Mouse (Mus musculus): ENCODE measurements around the gene Rab9.
"Not testable (repeated sequence)": the region's sequence is repeated elsewhere in the genome, so short reads cannot be mapped to it uniquely, and the experiment has no call there.

Rab9 gene

GRCm38 (mm10) chrX:166479365-166479983 lies at the start of gene Rab9:
Rab9 (minus strand) TSS chrX:166479867.
- peak; percentile 92 for DNase-seq

DNA sequence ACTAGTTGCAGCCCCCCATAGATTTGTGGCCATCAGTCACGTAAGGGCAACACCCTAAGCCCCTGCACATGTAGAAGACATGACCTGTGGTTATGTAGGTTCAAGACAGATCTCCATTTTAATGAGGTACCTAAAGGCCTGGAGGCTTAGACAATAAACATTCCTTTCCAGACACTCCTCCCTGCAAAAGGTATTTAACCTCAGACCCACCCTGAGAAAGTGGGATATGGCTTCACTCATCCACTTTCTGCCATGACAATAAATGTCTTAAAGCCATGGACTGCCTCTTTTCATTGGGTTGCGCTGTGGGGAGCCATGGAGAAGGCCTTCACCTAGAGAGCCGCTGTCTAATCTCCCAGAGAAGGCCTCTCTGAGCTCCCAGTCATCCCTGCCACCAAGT lies 48.5 kb upstream of the Rab9 start:
- no peak for DNase-seq

- no peak for DNase-seq
These were observed 46.1 kb upstream of the Rab9 start for GRCm38 (mm10) chrX:166525637-166526315.

DNA sequence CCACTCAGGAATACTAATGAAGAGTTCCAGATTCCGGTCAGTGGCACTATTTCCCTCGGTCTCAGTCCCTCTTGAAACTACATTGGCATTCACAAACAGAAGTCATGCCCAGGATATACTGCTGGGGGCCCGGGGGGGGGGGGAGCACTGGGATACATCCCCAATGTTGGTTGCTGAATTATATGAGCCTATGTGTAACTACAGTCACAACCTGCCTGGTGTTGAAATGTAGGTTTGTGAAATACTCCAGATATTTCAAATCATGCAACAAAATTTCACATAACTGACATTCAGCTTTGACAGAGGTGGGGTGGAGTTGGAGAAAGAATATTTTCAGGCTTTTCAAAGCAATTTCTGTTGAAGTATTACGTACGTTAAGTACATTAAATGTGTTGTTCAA lies 41.1 kb upstream of the Rab9 start:
- no peak for DNase-seq

GRCm38 (mm10) chrX:166518345-166518744 lies 38.7 kb upstream of the Rab9 start, which contains the start of gene Tceanc:
Tceanc (minus strand) TSS chrX:166518567.
- DNase-seq = no peak

GRCm38 (mm10) chrX:166516631-166517030 lies 37.0 kb upstream of the Rab9 start:
- DNase-seq = no peak

DNA sequence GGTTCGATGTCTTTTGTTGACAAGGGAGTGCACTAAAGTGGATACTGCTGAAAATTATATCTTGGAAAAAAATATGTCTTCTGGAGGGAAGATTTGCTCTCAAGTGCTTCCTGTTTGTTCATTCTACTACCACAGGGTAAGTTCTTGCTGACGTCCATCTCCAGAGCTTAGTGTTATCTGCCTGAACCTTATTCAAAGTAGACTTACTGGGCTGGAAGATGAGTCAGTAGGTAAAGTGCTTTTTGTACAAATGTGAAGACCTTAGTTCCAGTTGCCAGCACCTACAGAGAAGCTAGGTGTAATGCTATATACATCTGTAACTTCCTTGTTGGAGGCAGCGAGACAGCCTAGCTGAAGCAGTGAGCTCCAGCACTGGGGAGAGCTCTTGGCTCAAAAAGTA lies 36.3 kb upstream of the Rab9 start:
- DNase-seq = no peak

DNA sequence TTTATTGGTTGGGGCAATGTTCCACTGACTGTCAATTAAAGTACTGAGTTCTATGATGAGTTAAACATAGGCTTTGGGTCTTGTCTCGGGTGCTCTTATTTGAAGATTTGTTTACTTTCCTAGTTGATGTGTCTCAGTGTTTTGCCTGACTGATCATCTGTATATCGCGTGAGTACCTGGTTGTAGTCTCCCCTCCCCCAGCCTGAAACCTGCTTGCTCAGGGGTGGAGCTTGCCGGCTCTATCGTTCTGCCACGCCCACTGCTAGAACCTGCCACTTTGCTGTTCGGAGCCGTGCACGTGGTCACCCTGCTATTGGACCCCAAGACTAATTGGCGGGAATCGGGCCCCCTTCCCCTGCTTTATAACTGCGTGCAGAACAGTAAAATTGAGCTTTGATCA lies 34.4 kb upstream of the Rab9 start:
- not testable (repeated sequence) for DNase-seq

GRCm38 (mm10) chrX:166512071-166512470 lies 32.4 kb upstream of the Rab9 start:
- peak; percentile 37 for DNase-seq

- no peak for DNase-seq
These were observed 31.4 kb upstream of the Rab9 start for GRCm38 (mm10) chrX:166511107-166511506.

DNA sequence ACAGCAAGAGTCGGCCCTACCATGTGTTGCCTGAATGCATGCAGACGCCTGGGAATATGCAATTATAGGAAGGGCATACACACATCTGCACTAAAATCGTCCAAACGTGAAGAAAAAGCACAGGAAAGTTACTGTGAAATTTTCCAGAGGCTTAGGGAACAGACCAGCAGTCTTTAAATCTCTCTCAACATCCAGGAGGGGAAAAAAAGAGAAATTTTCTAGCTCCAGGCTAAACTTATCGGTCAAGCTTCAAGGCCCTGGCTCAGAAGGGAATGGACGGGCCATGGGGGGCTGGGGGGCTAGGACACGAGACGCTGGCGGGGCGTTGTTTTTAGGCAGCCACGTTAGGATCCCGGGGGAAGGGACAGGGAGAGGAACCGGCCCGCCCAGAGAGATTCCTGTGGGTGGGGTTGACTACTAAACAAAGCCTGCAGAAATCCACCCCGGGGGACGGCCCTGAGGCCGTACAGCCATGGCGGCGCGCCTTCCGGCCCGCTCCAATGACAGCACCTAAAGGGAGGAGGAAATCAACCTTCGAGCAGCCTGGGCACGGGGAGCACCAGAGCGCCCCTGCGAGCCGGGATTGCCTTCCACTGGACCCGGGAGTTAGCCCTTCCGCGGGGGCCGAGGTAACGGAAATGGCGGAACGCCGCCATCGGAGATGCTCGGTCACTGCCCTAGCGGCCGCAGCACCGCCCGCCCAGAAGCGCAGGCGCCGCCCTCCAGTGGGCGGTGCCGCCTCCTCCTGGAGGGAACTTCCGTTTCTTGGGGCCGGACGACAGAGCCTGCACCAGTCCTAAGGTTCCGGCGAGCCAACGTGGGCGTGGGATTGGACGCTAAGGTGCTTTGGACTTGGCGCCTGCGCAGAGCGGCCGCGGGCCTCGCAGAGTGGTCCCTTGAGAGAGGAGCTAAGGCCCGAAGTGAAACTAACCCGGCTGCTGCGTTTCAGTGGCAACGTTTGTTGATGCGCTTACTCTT lies 30.4 kb upstream of the Rab9 start:
- DNase-seq = peak; percentile 96

DNA sequence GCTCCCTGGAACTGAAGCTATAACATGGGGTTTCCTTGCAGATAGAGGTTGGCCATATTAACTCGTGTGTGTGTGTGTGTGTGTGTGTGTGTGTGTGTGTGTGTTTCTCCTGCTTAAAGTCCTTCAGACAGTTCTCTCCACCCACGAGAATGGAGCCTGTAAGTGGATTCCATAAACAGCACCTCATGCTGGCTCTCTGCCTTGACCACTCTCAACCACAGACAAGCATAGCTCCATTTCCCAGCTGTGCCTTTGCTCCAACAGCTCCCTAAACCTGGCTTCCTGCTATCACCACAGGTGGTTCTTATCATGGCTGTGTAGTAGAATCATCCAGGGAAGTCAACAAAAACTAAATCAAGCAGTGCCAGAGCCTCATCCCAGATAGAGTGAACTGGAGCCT lies 24.8 kb upstream of the Rab9 start:
- no peak for DNase-seq

GRCm38 (mm10) chrX:166499496-166500190 lies 20.0 kb upstream of the Rab9 start:
- no peak for DNase-seq

DNA sequence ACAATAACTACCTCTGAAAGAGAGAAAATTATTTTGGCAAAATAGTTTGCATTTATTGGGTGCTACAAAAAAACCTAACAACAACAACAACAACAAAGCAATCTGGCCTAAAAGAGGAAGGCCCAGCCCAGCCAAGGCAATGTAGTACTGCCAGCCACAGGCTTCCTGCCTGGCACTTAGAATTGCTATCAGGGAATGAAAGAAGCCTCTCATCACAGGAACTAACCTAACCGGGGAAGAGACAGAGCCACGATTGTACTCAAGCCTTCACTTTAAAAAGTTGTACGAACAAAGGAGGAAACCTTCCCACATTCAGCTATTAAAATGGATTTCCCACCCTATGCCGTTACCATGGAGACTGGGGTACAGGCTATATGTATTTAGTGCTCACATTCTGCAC lies 18.1 kb upstream of the Rab9 start:
- peak; percentile 13 for DNase-seq

DNA sequence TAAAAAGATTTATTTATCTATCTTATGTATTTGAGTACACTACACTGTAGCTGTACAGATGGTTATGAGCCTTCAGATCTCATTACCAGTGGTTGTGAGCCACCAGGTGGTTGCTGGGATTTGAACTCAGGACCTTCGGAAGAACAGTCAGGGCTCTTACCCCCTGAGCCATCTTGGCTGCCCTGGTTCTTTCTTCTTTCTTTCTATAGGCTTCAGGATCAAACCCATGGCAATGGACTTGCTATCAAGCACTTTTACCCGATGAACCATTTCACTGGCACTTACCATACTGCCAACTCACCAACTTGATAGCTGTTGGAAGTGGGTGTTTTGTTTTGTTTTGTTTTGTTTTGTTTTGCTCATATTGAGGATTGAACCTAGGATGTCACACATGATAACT lies 15.4 kb upstream of the Rab9 start:
- no peak for DNase-seq

DNA sequence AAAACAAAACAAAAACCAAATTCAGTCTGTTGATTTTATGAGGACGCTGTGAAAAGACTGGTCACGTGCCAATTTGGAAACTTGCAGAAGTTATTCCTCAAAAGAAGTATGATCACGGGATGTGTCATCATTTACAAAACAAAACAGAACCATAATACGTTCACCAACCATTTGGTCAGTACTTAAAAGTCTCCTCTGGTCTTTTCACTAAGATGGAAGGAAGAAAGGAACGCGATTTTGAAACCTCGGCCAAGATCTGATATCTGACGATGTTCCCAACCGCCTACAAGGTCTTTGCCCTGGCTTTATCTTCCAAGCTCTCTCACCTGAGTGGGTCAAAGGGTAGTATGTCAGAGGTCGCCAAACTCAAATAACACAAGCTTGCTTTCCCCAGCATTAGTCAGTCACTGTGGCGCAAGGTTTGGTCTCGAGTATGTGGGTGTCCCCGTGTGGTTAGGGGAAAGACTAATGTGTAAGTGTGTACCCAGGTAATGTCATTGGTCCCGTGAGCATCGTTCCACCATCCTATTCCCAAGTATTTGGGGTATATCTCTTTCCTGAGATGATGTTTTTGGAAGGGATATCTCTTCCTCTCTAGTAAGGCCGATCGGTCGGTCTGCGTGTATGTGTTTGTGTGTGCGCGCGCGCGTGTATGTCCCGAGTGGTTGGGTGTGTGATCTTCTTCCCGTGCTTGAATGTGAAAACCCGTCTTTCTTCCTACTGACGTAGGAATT lies 869 bp downstream of the Rab9 start:
- DNase-seq = no peak

- no peak for DNase-seq
These were observed 2.3 kb downstream of the Rab9 start for GRCm38 (mm10) chrX:166477393-166477792.

DNA sequence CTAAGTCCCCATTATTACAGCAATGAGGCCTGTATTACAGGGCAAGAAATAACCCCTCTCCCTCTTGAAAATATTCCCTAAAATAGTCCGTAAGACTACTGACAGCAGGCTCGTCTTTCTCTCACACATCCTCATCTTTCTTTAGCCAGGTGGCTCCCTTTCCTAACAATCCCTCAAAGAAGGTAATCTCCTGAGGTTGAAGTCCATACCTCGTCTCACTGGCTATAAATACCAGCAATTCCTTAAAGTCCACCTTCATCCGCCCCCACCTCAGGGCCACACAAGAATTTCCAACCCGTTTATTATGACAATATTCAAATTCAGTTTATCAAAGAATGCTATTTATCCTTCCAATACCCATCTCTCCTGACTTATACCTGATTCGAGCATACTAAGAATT lies 7.1 kb downstream of the Rab9 start:
- no peak for DNase-seq

DNA sequence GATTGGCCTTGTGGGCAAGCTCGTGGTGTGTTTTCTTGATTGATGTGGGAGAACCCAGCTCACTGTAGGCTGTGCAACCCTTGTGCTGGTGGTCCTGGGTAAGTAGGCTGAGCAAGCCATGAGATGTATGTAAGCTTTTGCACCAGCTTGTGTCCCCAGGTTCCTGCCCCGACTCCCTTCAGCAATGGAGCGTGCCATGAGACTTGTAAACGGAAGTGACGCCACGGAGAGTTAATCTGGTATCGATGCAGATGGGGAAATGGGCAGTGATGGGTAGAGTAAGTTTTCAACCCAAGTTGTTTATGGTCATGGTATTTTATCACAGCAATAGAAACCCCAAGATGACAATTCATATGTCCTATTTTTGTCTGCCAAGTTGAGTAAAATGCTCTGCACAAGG lies 11.3 kb downstream of the Rab9 start:
- no peak for DNase-seq

- no peak for DNase-seq
These were observed 24.1 kb downstream of the Rab9 start for GRCm38 (mm10) chrX:166455525-166455924.

DNA sequence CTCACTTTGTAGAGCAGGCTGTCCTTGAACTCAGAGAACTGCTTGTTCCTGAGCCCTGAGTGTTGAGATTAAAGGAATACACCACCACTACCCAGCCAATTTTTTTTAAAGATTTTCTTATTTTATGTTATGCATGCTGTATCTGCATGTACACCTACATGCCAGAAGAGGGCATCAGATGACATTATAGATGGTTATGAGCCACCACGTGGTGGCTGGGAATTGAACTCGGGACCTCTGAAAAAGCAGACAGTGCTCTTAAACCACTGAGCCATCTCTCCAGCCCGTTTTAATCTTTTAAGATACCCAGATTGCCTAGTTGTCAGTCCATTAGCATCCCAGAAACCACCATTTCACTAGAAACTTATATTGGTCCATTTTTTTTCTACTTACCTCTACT lies 25.3 kb downstream of the Rab9 start:
- no peak for DNase-seq

- no peak for DNase-seq
These were observed 26.1 kb downstream of the Rab9 start for GRCm38 (mm10) chrX:166453532-166453931.
